Mouse (Mus musculus) thymus, adult 2 months (tissue): ENCODE measurements around the gene Abhd14a.

Experiments
- CTCF ChIP-seq: fragments of 200-500 bp; IDR thresholded peaks from 2 replicates; pipeline ENCODE4 v1.5.1; 2012; ENCODE audit warnings: mild to moderate bottlenecking, control low read depth, low read length, moderate library complexity, borderline replicate concordance; ENCODE audit not compliant: control insufficient read depth, poor library complexity, insufficient read depth; ENCODE audit errors: extremely low read depth
- POLR2A ChIP-seq: fragments of 200-500 bp; IDR thresholded peaks from 2 replicates; pipeline ENCODE4 v1.6.1; 2012; ENCODE audit warnings: mild to moderate bottlenecking, low read length, control low read depth, moderate library complexity; ENCODE audit not compliant: control insufficient read depth, poor library complexity, insufficient read depth; ENCODE audit errors: extremely low read depth

GRCm38 (mm10) chr9:106460401-106461025, 13.0 kb upstream of the Abhd14a start:
- TF ChIP-seq CTCF (no peak), POLR2A (no peak)
